Mouse (Mus musculus) liver, adult 2 months (tissue): ENCODE measurements around the gene Olfml1. TPM values are rescaled to one million over a fixed set of nuclear protein-coding genes. Genes with fewer than 3 reads are reported as not detected.

Source experiments
- DNase-seq: peaks from one replicate; pipeline ENCODE4 v3.0.0-alpha.2; 2011; ENCODE audit warnings: low read depth, low spot score; ENCODE audit errors: extremely low read depth
- H3K27ac ChIP-seq: fragments of 200-500 bp; replicated peaks from 2 replicates; pipeline ENCODE4 v1.5.1; 2012; ENCODE audit warnings: low read depth, mild to moderate bottlenecking, control low read depth, inconsistent platforms, low read length; ENCODE audit not compliant: insufficient read depth
- H3K27me3 ChIP-seq: fragments of 200-500 bp; 2 replicates; pipeline ENCODE4 v1.6.1; 2012; ENCODE audit warnings: mild to moderate bottlenecking, moderate library complexity, low read length, inconsistent platforms; ENCODE audit not compliant: control insufficient read depth, insufficient read depth
- H3K36me3 ChIP-seq: fragments of 200-500 bp; 2 replicates; pipeline ENCODE4 v1.6.1; 2012; ENCODE audit warnings: low read length, inconsistent platforms; ENCODE audit not compliant: control insufficient read depth, insufficient read depth
- H3K4me1 ChIP-seq: fragments of 200-500 bp; 2 replicates; pipeline ENCODE4 v1.6.1; 2011; ENCODE audit warnings: low read length; ENCODE audit not compliant: control insufficient read depth, insufficient read depth
- H3K4me3 ChIP-seq: fragments of 200-500 bp; 2 replicates; pipeline ENCODE4 v1.5.1; 2011; ENCODE audit warnings: low read depth, mild to moderate bottlenecking, control low read depth, low read length, moderate library complexity; ENCODE audit not compliant: insufficient read depth
- H3K79me2 ChIP-seq: fragments of 200-500 bp; 2 replicates; pipeline ENCODE4 v1.6.1; 2012; ENCODE audit warnings: inconsistent platforms, mild to moderate bottlenecking, low read length, moderate library complexity; ENCODE audit not compliant: control insufficient read depth, insufficient read depth
- H3K9ac ChIP-seq: fragments of 200-500 bp; 2 replicates; pipeline ENCODE4 v1.6.1; 2012; ENCODE audit warnings: low read depth, mild to moderate bottlenecking, control low read depth, inconsistent platforms, low read length
- CTCF ChIP-seq: fragments of 200-500 bp; IDR thresholded peaks from 2 replicates; pipeline ENCODE4 v1.5.1; 2011; ENCODE audit warnings: low read depth, low read length, control low read depth
- POLR2A ChIP-seq: fragments of 200-500 bp; IDR thresholded peaks from 2 replicates; pipeline ENCODE4 v1.6.1; 2011; ENCODE audit warnings: low read length, control low read depth; ENCODE audit not compliant: insufficient read depth; ENCODE audit errors: extremely low read depth
- WGBS: fragments of 180-500 bp; shearing (Covaris S2); methylation state at CpG from one replicate; pipeline ENCODE4 v1.1.7; 2018; 5-methylcytosine and 5-hydroxymethylcytosine counted together
- polyA plus RNA-seq: library from polyadenylated mRNA; depleted of rRNA; stranded (reverse); fragments of >200 nt; gene quantifications from 2 replicates; pipeline ENCODE4 v1.2.3, GENCODE M21; 2012
- total RNA-seq: library from RNA; depleted of rRNA; stranded (reverse); fragments of >200 nt; gene quantifications from 2 replicates; pipeline ENCODE4 v1.2.3, GENCODE M21; 2014

Olfml1 gene
- total and polyA plus RNA-seq, 2 experiments: 8.9 to 13.5 TPM

GRCm38 (mm10) chr7:107602913-107603312, 35.7 kb downstream of the Olfml1 start:
- H3K4me1 ChIP-seq: peaks cover 13% of the 10 kb centered on the region
- no peak overlapping the region for H3K9ac ChIP-seq
- 89% methylated on average over 6 of the region's 6 CpGs for WGBS
- DNase-seq: no peak
- no peak for TF ChIP-seq POLR2A
- TF ChIP-seq CTCF: no peak
- peaks cover 58% of the 10 kb centered on the region for H3K79me2 ChIP-seq
- no peak overlapping the region for H3K27ac ChIP-seq
- H3K27me3 ChIP-seq: no peaks in the 10 kb centered on the region
- 0 out of 2 replicates have a peak, but pooled peaks cover 6% of the 10 kb centered on the region for H3K36me3 ChIP-seq
- H3K4me3 ChIP-seq: no peak overlapping the region

- no peak for TF ChIP-seq POLR2A
- WGBS: 73% methylated on average over 1 of the region's 1 CpGs
- H3K36me3 ChIP-seq: 0 out of 2 replicates have a peak, but pooled peaks cover 3% of the 10 kb centered on the region
Observed at GRCm38 (mm10) chr7:107607766-107608165, 40.5 kb downstream of the Olfml1 start.

GRCm38 (mm10) chr7:107609622-107610255, 42.5 kb downstream of the Olfml1 start:
- Histone ChIP-seq H3K27me3 (no peaks in the 10 kb centered on the region), H3K4me1 (peaks cover 10% of the 10 kb centered on the region), H3K9ac (no peak overlapping the region), H3K27ac (no peak overlapping the region), H3K4me3 (no peak overlapping the region), H3K79me2 (peaks cover 38% of the 10 kb centered on the region), H3K36me3 (0 out of 2 replicates have a peak, but pooled peaks cover 3% of the 10 kb centered on the region)
- TF ChIP-seq CTCF (no peak), POLR2A (no peak)
- 78% methylated on average over 2 of the region's 2 CpGs for WGBS
- no peak for DNase-seq

More at GRCm38 (mm10) chr7:107607766-107608165, 40.5 kb downstream of the Olfml1 start:
- Histone ChIP-seq H3K4me1 (peaks cover 10% of the 10 kb centered on the region), H3K27me3 (no peaks in the 10 kb centered on the region), H3K4me3 (no peak overlapping the region), H3K27ac (no peak overlapping the region), H3K79me2 (peaks cover 43% of the 10 kb centered on the region), H3K9ac (no peak overlapping the region)
- no peak for DNase-seq

- Histone ChIP-seq H3K9ac (no peak overlapping the region), H3K4me1 (peaks cover 10% of the 10 kb centered on the region), H3K36me3 (peaks cover 5% of the 10 kb centered on the region; the same call in 1 of the 2 replicates), H3K4me3 (no peak overlapping the region), H3K27ac (peak overlapping the region; percentile 54), H3K79me2 (peaks cover 36% of the 10 kb centered on the region), H3K27me3 (no peaks in the 10 kb centered on the region)
- WGBS: 29% methylated on average over 5 of the region's 5 CpGs
- DNase-seq: peak; percentile 91
- TF ChIP-seq POLR2A: no peak
Observed at GRCm38 (mm10) chr7:107610880-107611279, 43.6 kb downstream of the Olfml1 start.

GRCm38 (mm10) chr7:107618028-107618992, 51.1 kb downstream of the Olfml1 start:
- TF ChIP-seq CTCF (no peak), POLR2A (no peak)
- H3K79me2 ChIP-seq: peaks cover 54% of the 10 kb centered on the region
- H3K36me3 ChIP-seq: peaks cover 4% of the 10 kb centered on the region; the same call in 1 of the 2 replicates
- H3K27me3 ChIP-seq: no peaks in the 10 kb centered on the region
- H3K4me1 ChIP-seq: no peaks in the 10 kb centered on the region
- no peak for DNase-seq
- WGBS: 59% methylated on average over 11 of the region's 11 CpGs
- H3K9ac ChIP-seq: no peak overlapping the region
- H3K4me3 ChIP-seq: no peak overlapping the region
- H3K27ac ChIP-seq: no peak overlapping the region
